Mouse (Mus musculus) CD4-positive, CD25-positive, alpha-beta regulatory T cell, adult 2 months (primary cell): ENCODE data around the gene Pitpnm2.

Experiments
- DNase-seq: peaks from one replicate; pipeline ENCODE4 v3.0.0-alpha.2; 2012; ENCODE audit warnings: low read depth, low spot score

Pitpnm2 gene

DNA sequence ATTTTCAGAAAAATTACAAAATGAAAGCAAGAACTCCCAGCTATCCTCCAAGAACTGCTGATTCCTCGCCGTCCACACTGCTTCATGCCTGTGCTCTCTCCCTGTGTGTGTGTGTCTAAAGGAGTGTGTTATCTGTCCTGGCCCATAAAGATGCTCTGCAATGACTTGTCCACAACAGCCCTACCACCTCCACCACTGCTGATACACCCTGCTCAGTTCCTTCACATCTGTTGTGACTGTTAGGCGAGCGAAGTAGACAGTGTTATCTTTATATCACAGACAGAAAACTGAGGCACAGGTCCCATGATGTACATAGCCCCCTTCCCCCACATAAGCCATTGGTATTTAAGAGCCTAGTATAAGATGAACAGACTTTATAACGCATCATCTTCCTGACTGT, 67.5 kb downstream of the Pitpnm2 start:
- peak; percentile 36 for DNase-seq

DNA sequence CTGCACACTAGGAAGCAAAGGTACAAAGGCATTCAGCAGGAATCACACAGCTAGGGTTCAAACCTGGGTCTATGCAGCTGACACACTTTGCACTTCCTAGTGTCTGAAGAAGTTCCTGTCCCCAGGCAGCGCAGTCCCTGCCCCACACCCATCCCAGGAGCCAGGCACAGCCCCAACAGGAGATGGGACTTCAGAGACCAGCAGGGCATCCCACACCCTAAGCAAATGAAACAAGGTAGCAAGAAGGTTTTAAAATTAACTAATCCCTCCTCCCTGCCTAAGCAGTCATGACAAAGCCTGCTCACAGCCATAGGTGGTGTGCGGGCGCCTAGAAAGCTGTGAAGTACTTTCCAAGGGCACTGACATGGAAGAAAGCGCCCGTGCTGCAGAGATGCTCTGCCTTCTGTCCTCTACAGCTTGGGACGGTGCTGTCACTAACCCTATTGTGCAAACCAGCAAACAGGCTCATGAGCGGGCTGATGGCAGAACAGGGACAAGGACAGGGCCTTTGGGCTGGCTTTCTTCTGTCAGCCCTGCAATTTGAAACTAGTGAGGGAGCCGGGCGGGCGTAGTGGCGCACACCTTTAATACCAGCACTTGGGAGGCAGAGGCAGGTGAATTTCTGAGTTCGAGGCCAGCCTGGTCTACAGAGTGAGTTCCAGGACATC, 68.9 kb downstream of the Pitpnm2 start:
- no peak for DNase-seq

DNA sequence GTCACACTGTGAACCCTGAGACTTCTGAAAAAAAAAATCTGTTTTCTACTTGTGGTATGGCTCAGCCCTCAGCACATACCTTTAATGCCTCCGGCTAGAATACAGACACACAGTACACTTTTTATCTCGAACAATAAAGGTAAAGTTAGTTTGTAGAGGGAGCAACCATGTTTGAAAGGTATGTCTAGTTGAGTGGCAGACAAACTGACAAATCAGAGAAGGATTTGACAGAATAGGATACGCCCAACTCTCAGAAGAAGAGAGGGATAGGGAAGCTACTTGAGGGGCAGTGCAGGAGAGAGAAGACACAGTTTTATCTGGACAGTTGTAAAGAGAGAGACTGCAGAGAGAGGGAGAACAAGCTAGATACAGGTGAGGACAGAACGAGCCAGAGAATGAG, 70.1 kb downstream of the Pitpnm2 start:
- no peak for DNase-seq

DNA sequence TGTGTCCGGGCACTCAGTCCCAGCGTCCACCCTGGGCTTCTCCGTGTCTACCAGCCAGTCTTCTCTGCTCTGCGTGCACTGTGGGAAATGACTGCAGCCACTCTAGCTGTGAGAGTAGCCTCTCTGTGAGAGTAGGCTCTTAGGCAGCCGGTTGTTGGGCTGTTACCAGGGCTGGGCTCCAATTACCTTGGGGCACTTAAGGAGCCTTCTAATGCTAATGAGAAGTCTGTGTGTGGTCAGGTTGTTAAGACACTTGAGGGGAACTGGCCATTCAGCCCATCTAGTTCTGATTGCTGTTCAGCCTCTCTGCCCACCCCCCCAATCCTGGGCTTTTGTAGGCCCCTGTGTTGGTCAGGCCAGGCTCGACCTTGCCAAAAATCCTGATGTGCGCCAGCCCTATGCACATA, 72.8 kb downstream of the Pitpnm2 start:
- no peak for DNase-seq

DNA sequence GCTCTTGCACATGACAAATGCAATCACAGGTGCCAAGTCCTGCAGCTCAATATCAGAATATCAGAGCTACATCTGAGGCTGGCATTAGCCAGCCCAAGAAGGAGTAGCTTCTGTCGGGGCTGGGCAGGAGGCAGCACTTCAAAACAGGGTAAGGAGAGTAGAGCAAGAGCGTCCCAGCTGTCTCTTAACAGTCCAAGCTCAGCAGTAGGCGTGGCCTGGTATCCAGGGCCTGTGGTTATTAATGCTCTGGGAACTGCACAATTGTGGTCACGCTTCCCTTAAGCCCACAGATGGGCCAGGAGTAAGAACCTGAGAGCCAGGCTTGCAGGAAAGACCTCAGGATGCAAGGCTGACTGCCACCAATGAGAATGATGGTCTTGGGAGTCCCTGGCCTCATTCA, 74.4 kb downstream of the Pitpnm2 start:
- no peak for DNase-seq

DNA sequence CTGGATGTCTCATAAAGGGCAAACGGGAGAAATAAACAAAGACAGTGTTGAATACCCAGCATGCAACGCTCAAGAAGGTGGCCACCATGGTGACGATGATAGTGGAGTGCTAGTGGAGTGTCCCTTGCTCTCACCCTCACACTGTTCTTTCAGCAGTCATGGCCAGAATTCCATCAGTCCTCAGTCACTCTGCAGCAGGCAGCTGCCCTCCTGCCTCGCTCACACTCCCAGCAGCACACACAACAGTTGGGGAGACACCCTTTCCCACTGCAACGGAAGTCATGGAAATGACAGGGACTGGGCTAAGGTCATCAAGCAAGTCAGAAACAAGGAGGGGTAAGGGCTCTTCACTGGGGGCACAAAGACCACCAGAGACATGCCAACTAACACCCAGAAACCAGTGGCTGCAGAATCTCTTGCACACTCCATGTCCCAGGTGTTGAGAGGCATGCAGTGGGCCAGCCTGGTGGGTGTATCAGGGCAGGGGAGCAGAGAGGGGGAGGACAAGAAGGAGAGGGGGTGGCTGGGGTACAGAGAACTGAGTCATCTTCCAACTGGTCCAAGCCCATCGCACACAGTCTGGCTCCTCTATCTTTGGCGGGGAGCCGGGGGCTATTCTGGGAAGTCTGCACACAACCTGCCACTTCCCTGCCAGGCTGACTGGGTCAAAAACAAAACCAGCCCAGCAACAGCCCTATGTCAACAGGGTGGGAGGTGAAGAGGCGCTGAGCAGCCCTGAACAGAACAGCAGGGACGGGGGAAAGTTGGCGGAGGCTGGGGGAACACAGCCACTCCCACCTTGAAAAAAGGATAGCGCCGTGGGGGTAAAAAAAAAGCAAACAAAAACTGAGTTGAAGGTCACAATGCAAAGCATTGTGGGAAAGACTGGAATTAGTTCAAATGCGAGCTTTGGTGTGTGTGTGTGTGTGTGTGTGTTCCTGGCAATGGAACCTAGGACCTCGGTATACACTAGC, 76.3 kb downstream of the Pitpnm2 start:
- no peak for DNase-seq

DNA sequence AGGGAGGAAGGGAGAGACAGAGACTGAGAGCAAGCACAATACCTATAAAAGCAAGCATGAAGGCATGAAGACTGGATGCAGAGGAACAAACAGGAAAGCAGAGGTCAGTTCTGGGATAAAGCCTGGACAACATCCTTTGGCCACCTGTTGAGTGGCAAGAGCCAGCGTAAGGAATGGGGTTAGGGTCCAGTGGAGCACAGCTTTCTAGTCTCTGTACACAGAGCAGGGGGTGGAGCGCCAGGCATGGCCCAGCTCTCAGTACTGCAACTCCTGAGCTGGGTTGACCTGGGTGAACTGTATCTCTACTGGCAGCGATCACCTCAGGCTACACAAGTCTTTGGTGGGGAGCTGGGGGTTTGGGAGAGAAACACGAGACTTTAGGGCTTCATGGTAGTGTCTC, 77.3 kb downstream of the Pitpnm2 start:
- no peak for DNase-seq

DNA sequence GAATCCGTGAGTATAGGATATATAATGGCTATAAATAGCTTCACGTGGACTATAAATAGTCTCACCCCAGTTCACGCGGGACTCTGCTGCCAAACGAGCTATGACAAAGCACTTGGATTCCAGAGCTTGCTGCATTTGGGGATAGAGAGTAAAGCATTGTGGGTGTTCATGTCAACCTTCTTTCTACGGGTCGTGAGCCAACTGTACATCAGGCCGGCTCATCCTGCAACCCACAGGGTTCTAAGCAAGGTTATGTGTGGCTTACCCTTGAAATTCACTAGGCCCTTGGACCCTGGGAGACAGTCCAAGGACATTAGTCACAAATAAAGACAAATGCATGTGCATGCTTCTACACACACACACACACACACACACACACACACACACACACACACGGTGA, 77.8 kb downstream of the Pitpnm2 start:
- DNase-seq = no peak

DNA sequence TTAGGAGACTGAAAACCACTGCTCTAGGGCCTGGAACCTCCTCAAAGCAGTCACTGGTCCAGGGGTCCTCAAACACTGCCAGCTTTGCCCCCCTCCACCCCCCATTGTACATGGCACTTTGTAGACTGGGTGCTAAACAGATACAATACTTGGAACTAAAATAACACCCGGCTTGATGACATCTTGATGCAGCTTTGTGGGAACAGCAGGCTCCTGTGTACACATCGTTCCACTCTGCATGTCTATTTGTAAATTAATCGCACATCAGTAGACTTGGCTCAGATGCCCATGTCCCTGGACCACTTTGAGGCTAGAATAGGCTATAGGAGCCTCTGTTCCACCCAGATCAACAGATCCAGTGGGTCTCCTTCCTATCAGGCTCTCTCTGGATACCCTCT, 80.3 kb downstream of the Pitpnm2 start:
- no peak for DNase-seq

DNA sequence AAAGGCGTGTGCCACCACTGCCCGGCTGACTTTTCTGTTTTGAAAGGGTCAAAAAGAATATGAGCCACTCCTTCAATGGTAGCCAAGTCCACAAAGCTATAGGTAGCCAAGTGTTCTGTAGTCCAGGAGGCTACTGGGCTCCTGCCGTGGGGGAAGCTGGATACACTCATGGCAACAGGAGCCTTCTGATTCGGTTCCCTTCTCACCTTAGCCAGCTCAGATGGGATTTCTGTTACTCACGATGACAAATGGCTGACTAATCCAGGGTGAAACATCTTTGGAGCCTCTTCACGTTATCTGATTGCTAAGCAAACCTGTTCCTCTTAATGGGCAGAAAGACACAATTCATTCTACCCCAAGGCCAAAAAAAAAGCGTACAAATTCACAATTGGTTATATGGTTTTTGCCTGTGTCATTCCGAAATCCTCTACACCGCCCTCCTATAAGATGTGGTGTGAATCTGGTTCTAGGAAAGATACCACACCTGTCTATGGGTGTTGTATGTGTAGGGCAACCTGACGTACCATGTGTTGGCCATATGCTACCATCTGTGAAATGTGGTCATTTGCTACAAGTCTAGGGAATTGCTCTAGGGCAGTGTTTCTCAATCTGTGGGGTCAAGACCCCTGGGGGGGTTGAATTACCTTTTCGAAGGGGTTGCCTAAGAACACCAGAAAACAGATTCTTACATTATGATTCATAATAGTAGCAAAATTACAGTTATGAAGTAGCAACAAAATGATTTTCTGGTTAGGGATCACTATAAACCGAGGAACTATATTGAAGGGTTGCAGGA, 80.9 kb downstream of the Pitpnm2 start:
- DNase-seq = no peak

DNA sequence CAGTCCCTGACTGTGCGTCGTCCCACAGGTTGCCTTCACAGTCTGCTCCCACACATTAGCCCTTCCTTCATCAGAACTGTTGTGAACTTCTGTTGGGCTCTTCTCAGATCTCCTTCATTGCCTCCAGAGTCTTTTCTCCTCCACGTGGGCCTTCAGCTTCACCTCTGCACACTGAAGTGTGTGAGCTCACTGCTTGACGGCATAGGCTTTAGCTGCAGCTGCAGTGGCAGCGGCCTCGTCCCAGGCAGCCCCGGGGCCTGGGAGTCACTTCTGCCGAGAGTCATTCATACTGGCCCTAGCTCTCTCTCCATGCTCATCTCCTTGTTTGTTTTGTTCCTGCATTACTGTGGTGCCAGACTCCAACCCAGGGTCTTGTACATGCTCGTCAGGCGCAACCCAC, 81.9 kb downstream of the Pitpnm2 start:
- DNase-seq = no peak

DNA sequence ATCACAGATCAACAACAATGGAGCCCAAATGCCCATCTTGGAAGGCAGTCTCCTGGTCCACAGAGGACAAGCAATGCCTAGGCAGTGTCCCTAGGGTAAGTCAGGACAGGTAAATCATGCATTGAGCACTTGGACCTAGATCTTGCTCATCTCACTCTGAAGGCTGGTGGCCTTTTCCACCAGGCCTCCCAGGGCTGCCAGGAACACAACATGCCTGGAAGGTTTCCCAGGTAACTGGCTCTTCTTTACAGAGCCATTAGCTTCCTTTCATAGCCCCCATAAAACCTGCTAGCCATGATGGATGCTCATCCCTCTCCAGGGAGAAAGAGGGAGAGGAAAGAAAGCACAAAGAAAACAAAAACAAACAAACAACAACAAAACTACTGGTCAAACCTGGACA, 82.8 kb downstream of the Pitpnm2 start:
- DNase-seq = no peak

DNA sequence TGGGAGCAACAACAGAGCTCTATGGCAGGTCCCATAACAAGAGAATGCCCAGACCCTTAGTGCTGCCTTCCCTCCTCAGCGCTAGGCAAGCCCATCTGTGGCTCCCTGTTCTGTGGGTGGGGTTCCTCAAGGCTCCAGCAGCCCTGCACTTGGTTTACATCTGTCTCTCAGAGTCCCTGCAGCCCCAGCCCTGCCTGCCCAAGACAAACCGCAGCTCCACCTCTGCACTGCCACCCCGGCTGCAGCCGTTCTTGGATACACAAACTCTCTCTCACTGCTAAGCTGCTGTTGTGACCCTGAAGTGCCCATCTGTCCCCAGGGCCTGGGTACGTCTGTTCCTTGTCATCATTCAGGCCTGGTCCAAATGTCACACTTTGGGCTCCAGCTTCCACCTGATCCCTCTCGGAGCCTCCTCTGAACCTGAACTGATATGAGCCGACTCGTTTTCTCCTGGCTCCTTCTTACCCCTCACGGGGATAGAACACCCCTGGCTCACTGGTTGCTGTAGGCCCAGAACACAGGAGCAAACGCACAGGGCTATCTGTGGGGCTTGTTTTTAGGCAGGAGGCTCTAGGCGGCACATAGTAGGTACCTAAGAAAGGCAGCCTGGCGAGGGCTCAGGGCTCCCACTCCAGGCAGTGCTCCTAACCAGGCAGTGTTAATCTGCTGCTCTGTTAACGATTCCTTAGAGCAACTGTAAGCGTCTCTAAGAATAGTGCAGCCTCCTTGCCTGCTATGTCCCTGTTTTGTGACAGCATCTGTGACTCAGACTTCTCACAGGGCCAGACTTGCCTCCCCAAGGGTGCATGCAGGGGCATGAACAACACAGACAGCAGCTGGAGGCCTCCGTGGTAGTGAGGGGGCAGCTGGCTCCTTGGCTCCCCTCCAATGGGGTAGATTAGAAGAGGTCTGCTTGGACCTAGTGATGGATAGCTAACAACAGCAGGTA, 83.7 kb downstream of the Pitpnm2 start:
- DNase-seq = peak; percentile 57

DNA sequence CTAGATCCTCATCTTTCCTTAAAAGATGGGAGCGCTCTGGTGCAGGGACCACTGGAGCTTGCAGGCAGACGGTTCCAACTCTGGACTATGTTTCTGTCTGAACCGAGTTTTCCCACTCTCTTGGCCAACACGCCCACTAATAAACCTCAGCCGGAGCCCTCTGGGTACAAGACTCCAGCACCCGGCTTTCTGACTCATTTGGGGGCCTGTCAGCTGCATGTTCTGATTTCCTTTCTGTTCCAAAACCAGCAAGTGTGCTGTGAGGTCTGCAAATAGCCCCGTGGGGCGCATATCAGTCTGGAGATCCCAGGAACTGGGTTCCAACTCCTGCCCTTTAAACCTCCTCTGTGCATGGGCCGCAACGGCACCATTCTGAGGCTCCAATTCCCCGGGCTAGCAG, 86.1 kb downstream of the Pitpnm2 start:
- DNase-seq = no peak

DNA sequence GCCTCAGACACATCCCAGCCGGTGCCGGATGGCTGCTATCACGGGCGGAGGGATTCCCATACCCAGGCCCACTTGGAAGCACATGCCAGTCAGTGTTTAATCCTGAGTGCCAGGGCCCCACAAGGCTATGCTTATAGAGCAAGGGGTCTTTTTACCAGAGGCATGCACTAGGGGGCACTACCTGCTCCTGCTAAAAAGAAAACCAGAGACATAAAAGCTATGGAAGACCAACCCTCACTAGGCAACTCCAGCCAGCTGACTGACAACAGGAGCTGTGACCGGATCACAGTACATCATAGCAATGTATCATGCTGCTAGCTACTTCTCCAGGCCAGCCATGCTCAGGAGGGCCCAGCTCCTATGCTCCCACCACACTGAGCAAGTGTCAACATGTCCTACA, 87.0 kb downstream of the Pitpnm2 start:
- DNase-seq = peak; percentile 82

DNA sequence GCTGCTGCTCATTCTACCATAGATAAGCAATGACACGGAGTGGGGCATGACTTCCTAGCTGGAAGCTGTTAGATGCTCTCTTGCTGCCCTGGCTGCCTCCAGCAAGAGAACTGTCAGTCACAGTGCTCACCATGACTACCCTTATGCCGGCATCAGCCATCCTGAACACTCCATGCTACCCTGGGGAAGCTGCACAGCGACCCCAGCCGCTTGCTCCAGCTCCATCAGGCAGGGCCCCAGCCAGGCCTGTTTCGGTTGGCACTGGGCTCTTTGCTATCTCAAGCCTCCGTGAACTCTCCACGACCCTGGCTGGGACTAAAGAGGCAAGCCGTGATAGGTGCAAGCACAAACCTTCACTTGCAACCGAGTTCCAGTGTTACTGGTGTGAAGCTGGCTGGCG, 87.7 kb downstream of the Pitpnm2 start:
- DNase-seq = no peak

DNA sequence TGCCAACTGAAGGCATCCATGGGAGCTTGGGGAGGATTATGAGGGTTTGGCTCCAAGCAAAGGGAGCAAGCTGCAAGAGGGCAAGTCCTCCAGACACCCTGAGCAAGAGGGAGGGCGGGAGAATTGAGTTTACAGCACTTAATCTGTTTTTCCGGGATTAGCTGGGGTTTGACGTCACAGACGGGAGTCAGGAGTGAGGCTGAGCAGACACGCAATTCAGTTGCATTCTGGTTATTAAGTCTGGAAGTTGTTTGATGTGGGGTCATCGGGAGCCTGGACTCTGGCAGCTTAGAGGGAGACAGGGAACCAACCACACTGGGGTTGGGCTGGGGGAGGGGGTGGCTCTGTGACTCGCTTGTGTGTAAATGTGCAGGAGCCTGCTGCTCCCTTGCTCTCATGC, 90.1 kb downstream of the Pitpnm2 start:
- no peak for DNase-seq

DNA sequence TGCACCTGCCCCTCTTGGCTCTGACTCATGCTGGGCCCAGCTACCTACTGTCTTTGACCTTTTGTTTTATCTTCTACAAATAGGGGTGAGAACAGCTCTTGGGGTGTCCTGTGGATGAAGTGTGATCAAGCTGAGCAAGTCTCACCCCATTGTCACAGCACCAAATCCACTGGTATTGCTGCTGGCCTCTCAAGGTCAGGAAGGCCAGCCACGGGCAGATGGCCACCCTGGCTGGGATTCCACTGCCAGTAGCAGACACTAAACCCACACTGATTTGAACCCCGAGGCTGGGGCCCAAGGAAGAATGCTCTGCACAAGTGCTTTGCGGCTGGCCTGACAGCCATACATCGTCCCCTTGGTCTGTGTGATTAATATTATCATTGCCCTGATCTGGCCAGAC, 91.3 kb downstream of the Pitpnm2 start:
- no peak for DNase-seq

DNA sequence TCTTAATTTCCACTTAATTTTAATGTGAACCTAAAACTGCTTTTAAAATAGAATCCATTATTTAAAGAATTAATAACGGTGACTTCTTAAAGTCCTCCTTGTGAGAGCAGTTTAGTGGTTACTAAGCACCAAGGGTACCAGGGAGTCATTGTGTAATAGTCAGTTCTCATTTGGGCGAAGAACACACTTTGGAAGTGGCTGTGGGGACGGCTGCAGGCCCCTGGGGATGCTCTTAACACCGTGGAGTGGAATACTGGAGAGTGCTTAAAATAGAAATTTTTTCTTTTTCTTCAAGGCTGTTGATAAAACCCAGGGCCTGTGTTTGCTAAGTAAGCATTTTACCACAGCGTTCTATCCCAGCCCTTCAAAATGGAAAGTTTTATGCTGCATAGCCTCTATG, 93.6 kb downstream of the Pitpnm2 start:
- DNase-seq = no peak

DNA sequence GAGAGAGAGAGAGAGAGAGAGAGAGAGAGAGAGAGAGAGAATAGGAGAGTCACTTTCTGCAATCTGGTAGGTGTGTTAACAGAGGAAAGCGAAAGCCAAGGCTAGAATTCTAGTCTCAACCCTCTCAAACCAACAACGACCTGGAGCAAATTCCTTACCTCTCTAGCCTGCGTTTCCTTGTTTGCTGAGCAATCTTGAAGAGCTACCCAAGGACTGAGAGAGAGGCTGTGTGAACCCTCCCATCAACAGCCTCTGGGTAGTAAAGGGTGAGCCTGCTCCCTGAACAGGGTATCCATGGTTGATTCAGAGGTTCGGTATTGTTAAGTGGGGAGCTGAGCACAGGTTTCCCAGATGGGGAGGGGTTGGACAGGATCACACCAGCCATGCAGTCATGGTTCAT, 96.8 kb downstream of the Pitpnm2 start:
- no peak for DNase-seq

DNA sequence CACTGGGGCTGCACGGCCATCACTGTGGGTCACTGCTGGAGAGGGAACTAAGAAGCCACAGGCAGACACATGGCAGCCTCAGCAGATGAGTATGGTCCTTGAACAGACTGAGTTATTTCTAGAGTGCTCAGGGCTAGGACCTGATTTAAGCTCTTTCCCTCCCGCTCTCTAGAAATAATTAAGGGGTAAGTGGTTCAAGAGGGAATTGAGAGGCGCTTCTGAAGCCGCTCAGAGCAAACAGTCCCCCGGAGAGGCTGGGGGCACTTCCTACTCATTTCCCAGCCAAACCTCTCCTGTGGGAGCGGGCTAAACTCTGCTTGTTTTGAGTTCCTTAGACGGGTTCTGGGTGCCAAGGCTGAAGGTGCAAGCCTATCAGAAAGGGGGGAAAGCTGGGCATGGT, 98.7 kb downstream of the Pitpnm2 start:
- no peak for DNase-seq
